Mouse (Mus musculus) gastrocnemius, adult 2 months (tissue): ENCODE results near the gene Rnf157. TPM values are rescaled to one million over a fixed set of nuclear protein-coding genes. Genes with fewer than 3 reads are reported as not detected.
"Not testable (repeated sequence)": the region's sequence is repeated elsewhere in the genome, so short reads cannot be mapped to it uniquely, and the experiment has no call there.

Source experiments
- DNase-seq: peaks from one replicate; pipeline ENCODE4 v3.0.0; 2022
- H3K27ac ChIP-seq: fragments of 200-600 bp; 2 replicates; pipeline ENCODE4 v1.8.1; 2022; ENCODE audit warnings: mild to moderate bottlenecking
- H3K4me3 ChIP-seq: fragments of 200-600 bp; 2 replicates; pipeline ENCODE4 v1.8.1; 2022; ENCODE audit warnings: mild to moderate bottlenecking, moderate library complexity
- CTCF ChIP-seq: fragments of 200-600 bp; IDR thresholded peaks from 2 replicates; pipeline ENCODE4 v1.8.1; 2022; ENCODE audit warnings: antibody characterized with exemption, mild to moderate bottlenecking, moderate library complexity
- intact Hi-C: fragments of 180-260 bp; cut with DNase I; formaldehyde crosslinking; loops from one replicate; pipeline ENCODE4 v1.15.1; 2025
- total RNA-seq, 2 experiments: library from RNA; stranded (reverse); gene quantifications; 2 replicates each; pipeline ENCODE4 v1.2.3; 2021

Rnf157 gene
- total RNA-seq, 2 experiments from 2014 or later = 24.3 to 32.0 TPM

GRCm38 (mm10) chr11:116422562-116422961 is 9.7 kb upstream of the Rnf157 start:
- DNase-seq = no peak
- H3K4me3 ChIP-seq = no peak overlapping the region
- intact Hi-C loops = no loop called here
- TF ChIP-seq CTCF = no peak
- H3K27ac ChIP-seq = no peak overlapping the region

- Histone ChIP-seq H3K4me3 (no peak overlapping the region), H3K27ac (no peak overlapping the region)
- intact Hi-C loops = no loop called here
- DNase-seq = no peak
- TF ChIP-seq CTCF = no peak
Measured at GRCm38 (mm10) chr11:116421102-116421501, 8.3 kb upstream of the Rnf157 start.

- peak overlapping the region; percentile 61 for H3K27ac ChIP-seq
- no peak for TF ChIP-seq CTCF
- intact Hi-C loops = no loop called here
- no peak for DNase-seq
- no peak overlapping the region for H3K4me3 ChIP-seq
Measured at GRCm38 (mm10) chr11:116418841-116419462, 6.1 kb upstream of the Rnf157 start.

- intact Hi-C loops = no loop called here
- H3K27ac ChIP-seq = peak overlapping the region; percentile 61
- DNase-seq = peak; percentile 38
- H3K4me3 ChIP-seq = no peak overlapping the region
- TF ChIP-seq CTCF = no peak
Measured at GRCm38 (mm10) chr11:116418194-116418840, 5.5 kb upstream of the Rnf157 start.

GRCm38 (mm10) chr11:116417054-116417453 is 4.2 kb upstream of the Rnf157 start:
- no peak overlapping the region for H3K4me3 ChIP-seq
- H3K27ac ChIP-seq = peak overlapping the region; percentile 76
- DNase-seq = no peak
- no peak for TF ChIP-seq CTCF
- intact Hi-C loops = no loop called here

- H3K27ac ChIP-seq = peak overlapping the region; percentile 76
- intact Hi-C loops = no loop called here
- H3K4me3 ChIP-seq = no peak overlapping the region
- no peak for TF ChIP-seq CTCF
- peak; percentile 61 for DNase-seq
Measured at GRCm38 (mm10) chr11:116416196-116416943, 3.5 kb upstream of the Rnf157 start.

- TF ChIP-seq CTCF = no peak
- peak overlapping the region; percentile 88 for H3K27ac ChIP-seq
- no peak for DNase-seq
- H3K4me3 ChIP-seq = peak overlapping the region; percentile 88
- intact Hi-C loops = loop anchor here (2.0 kb wide), 1 partner anchor 17 kb away; no protein-coding TSS in a partner anchor
Measured at GRCm38 (mm10) chr11:116413631-116414022, 795 bp upstream of the Rnf157 start.

GRCm38 (mm10) chr11:116412028-116412827 is 604 bp downstream of the Rnf157 start:
- peak overlapping the region; percentile 88 for H3K4me3 ChIP-seq
- intact Hi-C loops = no loop called here
- H3K27ac ChIP-seq = peak overlapping the region; percentile 88
- DNase-seq = peak; percentile 58
- no peak for TF ChIP-seq CTCF

- intact Hi-C loops = no loop called here
- no peak for TF ChIP-seq CTCF
- peak overlapping the region; percentile 88; the same call in 1 of the 2 replicates for H3K4me3 ChIP-seq
- H3K27ac ChIP-seq = no peak overlapping the region
- DNase-seq = no peak
Measured at GRCm38 (mm10) chr11:116411582-116411981, 1.2 kb downstream of the Rnf157 start.

- H3K4me3 ChIP-seq, DNase-seq, intact Hi-C loops, H3K27ac ChIP-seq: not testable (repeated sequence)
Measured at GRCm38 (mm10) chr11:116410415-116410814, 2.4 kb downstream of the Rnf157 start.

GRCm38 (mm10) chr11:116409008-116409407 is 3.8 kb downstream of the Rnf157 start:
- no peak overlapping the region for H3K27ac ChIP-seq
- intact Hi-C loops = no loop called here
- no peak for TF ChIP-seq CTCF
- no peak for DNase-seq
- H3K4me3 ChIP-seq = no peak overlapping the region

- DNase-seq = no peak
- intact Hi-C loops = no loop called here
- no peak overlapping the region for H3K4me3 ChIP-seq
- TF ChIP-seq CTCF = no peak
- H3K27ac ChIP-seq = no peak overlapping the region
Measured at GRCm38 (mm10) chr11:116406231-116406728, 6.6 kb downstream of the Rnf157 start.
